Mouse (Mus musculus) testis, postnatal 10 days (tissue): Measurements from ENCODE around the gene Prox1.

Source experiments
- DNase-seq: peaks from one replicate; pipeline ENCODE4 v3.0.0; 2021; ENCODE audit warnings: low spot score

The Prox1 gene

DNA sequence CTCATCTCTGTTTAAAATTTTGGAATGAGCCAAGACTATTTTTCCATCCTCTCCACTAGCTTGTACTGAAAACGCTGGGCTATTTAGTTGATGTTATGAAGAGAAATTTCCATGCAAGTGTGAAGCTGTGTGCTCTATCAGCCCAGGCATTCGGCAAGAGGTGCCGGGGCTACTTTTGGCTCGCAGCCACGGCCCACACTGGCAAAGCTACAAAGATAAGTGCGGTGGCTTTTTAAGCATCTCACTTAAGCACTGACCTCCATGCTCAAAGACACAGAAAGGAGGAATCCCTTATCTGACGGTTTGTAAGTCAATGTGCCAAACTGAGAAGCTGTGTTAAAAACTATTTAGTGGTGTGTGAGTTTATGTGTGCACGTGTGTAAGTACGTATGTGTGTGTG is 26.9 kb downstream of the Prox1 start:
- no peak for DNase-seq

GRCm38 (mm10) chr1:190142584-190142983 is 27.9 kb downstream of the Prox1 start:
- no peak for DNase-seq

DNA sequence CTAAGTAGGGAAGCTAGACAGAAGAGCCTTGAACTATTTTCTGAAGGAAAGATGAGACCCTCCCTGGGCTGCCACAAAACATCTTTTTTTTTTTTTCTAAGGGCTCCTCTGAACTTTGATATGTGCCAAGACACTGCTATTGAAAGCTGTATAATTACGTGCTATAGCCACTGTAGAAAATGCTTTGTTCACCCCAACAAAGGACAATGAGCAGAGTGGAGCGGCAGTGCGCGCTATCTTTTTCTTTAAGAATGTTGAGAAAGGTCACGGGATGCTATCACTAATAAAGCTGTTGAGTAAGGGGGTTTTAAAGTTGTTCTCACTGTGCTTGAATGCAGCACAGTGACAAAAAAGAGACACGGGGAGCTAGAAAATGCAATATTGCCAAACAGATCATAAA is 30.0 kb downstream of the Prox1 start:
- DNase-seq, result no peak

GRCm38 (mm10) chr1:190139711-190140405 is 30.7 kb downstream of the Prox1 start:
- DNase-seq, result no peak

DNA sequence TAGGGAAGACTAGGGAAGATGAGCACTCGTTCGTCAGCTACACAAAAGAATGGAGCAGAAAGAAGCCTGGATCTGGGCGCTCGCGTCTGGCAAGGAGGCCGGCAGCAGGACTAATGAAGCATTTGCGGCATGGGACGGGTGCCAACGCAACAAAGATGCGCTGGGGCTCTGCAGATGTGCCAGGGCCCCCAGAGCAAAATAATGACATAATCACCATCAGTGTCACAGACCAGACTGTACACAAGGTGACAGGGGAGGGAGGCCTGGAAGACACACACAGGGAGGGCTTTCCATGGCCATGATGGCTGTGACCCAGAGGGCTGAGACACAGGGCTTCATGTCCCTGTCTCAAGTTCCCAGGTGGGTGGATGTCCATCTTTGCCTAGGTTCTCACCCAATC is 32.6 kb downstream of the Prox1 start:
- no peak for DNase-seq

DNA sequence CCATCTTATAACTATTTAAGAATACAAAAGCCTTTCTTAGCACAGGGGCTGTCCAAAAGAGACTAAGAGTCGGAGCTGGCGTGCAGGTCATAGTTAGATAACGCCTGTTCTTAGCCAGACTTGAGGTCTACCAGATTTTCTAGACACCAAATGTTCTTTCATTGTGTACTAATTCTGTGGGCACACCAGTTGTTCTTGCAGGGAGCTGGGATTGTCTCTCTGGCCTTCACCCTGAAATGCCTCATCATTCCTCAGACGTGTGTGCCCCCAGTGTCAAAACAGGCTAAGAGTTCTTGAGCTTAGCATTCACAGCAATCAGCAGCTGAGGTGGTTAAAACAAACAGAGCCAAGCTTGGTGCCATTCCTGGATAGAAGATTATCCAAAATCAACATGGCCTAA is 37.6 kb downstream of the Prox1 start:
- DNase-seq, result no peak

DNA sequence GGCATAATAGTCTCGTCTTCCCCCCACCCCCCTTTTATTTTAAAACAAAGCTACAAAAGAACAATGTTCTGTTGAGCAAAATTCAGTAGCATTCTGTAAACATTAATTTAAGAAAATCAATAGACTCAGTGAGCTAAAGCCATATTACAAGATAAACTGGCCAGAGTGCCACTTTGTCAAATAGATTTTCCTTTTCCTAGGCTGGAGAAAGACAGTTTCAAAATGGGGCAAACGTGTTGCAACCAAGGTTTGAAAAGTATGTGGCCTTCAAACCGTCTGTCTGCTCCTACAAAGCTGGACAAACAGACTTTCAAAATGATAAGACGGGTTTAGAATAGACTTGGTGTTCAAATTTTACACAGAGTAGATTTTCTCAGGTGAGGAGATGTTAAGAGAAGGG is 39.6 kb downstream of the Prox1 start:
- no peak for DNase-seq

DNA sequence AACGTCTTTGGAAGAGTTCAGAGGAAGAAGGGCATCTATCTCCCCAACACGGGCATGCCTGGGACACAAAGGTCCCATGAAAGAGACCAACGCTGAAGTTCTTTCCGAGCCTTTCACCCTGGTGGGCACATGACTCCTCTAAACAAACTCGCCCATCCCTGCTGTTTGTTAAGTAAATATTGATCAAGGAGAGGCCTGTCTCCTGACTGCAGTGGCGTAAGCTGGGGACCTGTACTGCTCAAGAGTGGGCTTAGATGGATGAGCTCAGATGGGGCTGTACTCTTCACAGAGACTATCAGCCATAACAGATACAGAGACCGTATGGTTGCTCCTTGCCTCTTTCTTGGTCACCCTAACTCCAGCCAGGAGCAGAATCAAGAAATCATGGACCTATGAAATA is 41.0 kb downstream of the Prox1 start:
- DNase-seq, result no peak

DNA sequence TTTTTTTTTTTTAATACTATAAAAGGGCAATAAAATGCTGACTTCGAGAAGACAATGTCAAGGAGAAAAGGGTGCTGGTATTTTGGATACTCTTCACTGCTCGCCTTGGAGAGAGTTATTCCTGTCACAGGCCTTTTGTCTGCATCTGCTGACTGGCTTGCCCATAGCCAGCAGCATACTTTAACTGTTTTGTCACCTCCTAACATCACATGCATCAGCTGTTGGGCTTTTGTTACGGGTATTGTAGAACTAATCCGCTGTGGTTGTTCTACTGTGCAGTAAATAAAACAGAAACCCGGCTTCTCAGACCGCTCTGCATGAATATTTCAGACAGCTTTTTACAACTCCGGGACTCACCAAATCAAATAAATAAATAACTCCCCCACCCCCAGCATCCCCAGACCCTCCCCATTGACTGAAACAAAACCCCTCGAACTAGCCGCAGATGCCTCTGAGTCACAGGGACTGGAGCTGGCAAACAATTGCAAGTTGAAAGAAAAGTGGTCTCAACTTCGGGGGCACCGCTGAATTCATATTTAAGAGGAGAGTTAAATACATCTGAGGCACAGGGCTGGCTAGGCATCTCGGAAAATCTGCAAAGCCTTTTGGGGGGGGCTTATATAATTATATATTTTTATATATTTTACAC is 41.7 kb downstream of the Prox1 start:
- no peak for DNase-seq

- no peak for DNase-seq
Observed at GRCm38 (mm10) chr1:190127878-190128277, 42.6 kb downstream of the Prox1 start.

DNA sequence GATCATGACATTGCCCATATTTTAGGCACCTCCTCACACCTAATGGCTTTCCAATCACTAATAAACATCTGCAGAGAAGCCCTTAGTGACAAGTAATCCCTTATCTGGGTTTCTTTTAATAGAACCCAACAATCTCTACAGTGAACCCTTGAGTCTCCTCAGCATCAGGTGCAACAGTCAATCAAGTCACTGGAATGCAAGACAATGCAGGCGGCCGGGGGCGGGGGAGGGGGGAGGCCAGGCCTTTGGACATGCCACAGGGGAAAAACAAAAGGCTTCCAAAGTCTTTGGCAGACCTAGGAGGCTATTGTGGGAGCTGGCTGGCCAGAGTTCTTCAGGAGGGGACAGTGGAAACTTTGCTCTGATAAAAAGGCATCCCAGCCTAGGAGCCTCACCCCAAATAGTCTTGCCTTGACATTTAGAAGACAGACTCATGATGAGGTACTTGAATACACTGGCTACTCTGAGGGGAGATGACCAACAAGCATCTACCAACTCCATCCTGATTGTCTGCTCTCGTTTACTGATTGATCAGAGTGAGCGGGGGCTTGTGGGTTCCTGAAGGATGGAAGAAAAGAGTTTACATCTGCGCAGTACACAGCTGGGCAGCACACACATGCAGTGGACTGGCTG is 43.2 kb downstream of the Prox1 start:
- DNase-seq, result no peak

GRCm38 (mm10) chr1:190124961-190125739 is 45.4 kb downstream of the Prox1 start:
- DNase-seq, result no peak

DNA sequence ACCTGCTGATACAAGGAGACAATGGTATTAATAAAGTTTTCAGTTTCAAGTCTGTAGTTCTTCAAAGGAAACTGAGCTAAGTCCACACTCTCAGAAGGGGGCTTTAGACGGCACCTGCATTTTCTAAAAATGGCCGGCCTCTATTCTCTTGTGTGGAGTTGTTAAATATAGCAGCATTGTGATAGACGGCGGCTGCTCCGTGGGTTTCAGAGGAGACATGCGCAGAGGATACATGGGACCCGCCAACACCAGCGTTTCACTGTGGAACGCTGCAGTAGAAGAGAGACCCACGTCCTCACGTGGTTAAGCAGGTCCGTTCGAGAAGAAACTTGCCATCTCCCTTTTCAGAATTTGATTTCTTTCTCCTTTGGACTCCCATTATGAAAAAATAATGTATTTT is 47.1 kb downstream of the Prox1 start:
- no peak for DNase-seq

GRCm38 (mm10) chr1:190115985-190116384 is 54.5 kb downstream of the Prox1 start:
- no peak for DNase-seq

DNA sequence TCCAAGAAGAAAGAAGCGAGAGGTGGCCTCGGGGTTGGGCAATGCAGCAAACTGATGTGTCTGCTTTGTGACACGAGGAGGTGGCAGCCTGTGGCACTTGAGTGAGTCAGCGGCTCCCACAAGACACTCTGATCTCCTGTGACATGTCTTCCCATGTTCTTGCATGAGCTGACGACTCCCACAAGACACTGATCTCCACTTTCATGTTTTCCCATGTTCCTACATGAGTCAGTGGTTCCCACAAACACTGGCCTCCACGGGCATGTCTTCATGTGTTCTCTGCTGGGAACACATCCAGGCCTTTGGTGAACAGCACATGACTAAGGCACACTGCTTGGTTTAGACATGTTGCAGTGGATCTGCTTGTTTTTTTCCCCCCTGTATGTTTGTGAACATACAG is 58.8 kb downstream of the Prox1 start:
- no peak for DNase-seq

DNA sequence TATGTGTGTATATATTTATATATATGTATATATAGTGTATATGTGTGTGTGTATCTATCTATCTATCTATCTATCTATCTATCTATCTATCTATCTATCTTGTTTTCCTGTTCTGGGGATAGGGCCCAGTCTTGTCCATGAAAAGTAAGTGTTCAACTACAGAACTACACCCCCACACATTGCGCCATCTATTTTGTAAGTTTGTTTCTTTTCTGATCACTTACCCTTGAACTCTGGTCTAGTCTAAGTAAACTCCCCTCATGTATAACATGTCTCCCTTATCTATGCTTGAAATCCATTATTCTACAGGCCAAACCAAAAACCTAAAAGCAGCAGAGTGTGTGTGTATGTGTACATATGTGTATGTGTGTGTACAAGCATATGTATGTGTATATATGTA is 62.9 kb downstream of the Prox1 start:
- no peak for DNase-seq

DNA sequence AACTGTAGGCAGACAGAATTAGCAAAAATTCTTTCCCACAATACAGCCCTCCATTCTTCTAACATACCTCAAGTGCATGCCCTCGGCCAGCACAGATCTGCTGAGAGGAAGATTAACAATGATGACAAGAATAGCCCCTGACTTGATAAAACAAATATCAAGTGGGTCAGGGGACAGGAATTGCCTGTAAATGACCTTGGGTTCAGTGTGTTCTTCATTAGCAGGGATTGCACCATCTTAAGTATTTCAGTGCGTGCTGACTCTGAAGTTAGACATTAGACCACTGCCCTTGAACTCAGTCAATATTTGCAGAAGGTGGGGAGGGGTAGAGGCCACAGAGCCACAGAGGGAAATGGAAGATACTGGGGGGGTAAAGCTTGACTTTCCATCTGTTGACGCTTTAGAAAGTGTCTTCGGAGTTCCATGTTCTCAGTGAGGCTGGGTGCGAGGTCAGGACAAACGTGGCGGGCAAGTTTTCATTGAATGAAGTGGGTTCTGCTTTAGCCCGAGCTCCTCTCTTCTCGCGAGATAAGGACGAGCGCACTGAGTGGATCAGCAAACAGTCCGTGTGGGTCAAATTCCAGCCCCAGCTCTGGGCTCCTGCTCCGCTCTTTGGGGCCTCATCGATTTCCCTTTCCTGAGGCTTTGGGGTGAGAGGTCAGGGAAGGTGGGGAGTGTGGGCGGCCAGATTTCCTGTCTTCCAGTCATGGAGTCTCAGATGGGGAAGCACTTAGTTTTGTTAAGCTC is 63.7 kb downstream of the Prox1 start:
- DNase-seq, result no peak

DNA sequence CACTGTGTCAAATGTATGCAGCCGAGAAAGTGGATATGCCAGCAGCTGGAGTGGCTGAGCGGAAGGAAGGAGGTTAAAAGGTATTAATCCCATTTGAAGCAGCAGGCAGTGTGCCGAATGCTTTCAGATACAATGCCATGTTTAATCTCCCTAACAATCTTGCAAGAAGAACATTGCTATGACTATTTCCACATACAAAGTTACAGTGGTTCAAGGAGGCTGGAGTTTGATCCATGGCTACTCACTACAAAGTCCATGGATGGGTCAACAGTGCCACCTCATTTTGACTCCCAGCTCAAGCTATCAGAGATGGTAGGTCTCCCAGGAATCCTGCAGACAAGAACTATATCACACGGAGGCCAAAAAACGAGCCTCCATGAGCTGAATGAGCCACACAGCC is 64.5 kb downstream of the Prox1 start:
- no peak for DNase-seq

DNA sequence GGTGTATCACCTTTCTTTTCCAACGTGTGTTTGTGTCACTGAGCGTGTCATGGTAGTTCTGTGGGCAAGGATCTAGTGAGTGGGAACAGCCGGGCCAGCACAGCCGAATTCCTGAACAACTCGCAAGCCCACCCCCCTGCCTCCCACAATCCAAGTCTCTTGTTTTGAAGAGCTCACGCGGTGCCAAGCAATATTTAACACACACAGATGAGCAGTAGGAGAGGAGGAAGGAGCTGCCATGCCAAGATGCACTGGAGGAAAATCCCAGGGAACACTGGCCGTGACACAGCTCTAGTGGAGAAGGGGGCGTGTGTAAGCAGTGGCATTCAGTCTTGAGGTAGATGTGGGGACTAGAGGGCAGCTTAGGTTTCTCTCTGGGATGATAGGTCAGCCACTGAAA is 77.2 kb downstream of the Prox1 start:
- DNase-seq, result no peak

- DNase-seq, result no peak
Observed at GRCm38 (mm10) chr1:190092076-190092475, 78.4 kb downstream of the Prox1 start.

DNA sequence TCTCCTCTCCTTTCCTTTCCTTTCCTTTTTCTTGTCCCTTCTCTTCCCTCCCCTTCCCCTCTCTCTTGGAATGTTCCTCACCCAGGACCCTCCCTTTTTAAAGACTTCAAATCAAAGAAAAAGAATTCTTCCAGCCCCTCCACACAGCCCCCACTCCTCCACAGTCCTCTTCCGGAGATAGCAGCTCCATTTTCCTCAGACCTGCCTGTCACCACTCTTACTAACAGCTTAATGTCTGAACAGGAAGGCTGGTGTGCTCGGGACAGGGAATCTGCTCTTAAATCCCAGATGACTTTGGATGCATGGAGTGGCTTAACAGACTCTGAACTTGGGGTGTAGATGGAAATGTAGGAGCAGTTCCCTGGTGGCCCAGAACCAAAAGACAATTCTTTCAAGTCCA is 81.6 kb downstream of the Prox1 start:
- no peak for DNase-seq

DNA sequence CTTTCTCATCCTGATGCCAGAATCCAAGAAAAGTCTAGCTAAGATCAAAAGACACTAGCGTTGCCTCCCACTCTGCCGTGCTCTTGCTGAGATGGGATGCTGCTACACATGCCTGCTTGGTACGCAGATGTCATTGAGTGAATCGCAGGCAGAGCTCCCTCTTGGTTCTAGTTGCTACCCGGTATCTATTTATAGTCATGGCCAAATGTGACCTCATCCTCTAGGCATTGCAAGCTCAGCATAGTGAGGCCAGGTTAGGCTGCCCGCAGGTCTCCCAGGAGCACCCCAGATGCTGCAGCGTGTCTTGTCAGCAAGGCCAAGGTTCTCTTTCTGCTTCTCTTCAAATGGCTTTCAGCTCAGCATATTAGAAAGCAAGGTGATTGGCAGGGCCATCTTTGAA is 84.8 kb downstream of the Prox1 start:
- DNase-seq, result no peak
